Mouse (Mus musculus) spleen, adult 18-20 months (tissue): ENCODE measurements around the gene Ltb4r1.

Experiments
- DNase-seq, 2 experiments: peaks; one replicate each; pipeline ENCODE4 v3.0.0; 2022; ENCODE audit warnings: mixed read lengths in 2 of 2

Gene Ltb4r1

DNA sequence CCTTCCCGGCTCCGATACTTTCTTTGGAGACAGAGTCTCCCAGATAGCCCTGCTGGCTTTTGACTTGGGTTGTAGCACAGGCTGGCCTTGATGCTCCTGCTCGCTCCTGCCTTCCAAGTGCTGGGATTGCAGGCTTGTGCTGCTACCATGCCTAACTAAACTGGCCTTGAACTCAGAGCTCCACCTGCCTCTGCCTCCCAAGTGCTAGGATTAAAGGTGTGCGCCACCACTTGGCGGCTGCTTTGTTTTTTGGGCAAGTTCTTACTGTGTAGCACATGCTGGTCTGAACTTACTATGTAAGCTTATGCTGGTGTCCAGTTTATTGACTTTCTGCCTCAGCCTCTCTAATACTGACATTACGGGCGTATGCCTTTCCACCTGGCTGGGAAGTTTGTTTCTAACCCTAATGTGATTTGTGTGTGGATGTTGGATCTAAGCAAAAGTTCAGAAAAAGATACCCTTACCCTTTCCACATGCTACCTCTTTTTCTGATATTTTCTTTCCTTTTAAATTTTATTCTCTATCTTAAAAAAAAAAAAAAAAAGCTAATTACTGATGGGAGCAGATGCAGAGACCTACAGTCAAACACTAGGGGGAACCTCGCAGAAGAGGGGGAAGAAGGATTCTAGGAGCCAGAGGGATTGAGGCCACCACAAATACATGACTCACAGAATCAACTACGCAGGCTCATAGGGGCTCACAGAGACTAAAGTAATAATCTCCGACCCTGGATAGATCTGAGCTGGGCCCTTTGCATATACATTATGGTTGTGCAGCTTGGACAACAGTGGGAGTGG lies 18.5 kb upstream of the Ltb4r1 start:
- no peak for DNase-seq

DNA sequence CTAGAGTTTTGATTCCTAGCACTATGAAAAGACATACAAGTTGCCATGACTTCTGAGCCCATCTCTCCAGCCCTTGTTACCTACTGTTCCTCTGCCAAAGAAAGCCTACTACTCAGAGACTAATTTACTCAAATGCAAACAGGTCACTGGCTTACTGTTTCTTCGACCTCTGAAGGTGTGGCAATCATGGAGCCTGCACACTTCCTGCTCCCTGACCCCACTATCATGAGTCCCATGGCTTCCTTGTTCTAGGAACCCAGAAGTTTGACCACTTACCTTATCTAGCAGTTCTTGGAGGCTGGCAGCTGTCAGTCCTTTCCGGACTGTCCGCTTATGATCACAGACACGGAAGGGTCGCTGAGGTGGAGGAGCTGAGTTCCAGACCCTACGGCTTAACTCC lies 8.2 kb upstream of the Ltb4r1 start:
- no peak for DNase-seq

DNA sequence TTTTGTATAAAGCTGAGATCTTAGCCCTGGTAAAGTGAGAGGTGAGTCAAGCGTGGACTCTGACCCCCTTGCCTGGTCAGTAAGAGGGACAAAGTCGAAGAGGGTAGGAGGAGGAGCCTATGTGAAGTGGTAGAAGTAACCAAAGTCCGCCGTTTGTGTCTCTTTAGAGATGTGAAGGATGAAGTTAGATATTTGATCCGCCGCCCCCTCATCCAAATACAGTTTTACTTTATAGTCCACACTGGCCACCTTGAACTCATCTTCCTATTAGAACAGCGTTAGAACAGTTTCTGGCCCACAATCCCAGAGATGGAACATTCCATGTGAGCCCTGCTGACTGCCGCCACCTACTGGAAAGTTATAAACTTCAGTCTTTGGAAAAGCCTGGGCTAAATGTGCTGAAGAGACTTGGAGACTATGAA lies 7.4 kb upstream of the Ltb4r1 start, which contains the start of gene Cideb:
Cideb (minus strand) TSS at position 96 of the 422 bp plus-strand sequence.
- no peak for DNase-seq

DNA sequence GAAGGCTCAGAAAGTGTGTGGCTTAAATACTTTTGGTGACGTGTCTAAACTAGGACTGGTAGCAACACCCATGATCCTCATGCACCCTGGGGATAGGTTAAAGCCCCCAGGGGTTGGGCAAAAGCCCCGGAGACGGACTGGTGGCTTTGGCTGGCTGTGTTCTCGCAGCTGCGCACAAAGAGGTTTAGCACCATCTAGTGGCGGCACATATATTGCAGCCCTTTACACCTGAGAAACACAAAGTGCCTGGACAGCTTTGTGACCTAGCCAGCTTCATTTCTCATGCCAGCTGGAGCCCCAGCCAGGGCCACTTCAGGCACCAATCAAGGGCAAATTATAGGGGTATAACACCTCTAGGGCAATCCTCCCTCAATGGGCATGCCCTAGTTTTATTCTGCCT lies 5.6 kb upstream of the Ltb4r1 start:
- peak; percentile 57 to 86 for DNase-seq

DNA sequence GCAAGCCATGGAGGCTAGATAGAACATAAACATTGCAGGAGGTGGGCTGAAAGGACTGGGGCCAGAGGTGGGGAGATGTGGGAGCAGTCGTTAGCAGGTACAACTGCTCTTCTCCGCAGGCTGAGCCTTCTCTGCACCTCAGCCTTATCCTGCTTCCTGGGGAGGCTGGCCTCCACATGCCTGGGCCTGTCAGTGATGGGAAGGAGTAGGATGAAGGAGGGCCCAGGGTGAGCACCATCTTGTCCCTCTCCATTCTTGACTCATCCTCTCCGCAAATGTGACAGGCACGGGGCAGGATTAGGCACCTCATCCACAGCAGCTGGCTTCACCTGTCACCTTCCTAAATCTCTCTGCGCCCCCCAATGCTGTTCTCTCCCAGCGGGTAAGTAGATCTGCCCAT lies 4.6 kb upstream of the Ltb4r1 start, which contains the start of gene Ltb4r2:
Ltb4r2 (plus strand) TSS at position 266 of the 400 bp plus-strand sequence.
- no peak for DNase-seq

DNA sequence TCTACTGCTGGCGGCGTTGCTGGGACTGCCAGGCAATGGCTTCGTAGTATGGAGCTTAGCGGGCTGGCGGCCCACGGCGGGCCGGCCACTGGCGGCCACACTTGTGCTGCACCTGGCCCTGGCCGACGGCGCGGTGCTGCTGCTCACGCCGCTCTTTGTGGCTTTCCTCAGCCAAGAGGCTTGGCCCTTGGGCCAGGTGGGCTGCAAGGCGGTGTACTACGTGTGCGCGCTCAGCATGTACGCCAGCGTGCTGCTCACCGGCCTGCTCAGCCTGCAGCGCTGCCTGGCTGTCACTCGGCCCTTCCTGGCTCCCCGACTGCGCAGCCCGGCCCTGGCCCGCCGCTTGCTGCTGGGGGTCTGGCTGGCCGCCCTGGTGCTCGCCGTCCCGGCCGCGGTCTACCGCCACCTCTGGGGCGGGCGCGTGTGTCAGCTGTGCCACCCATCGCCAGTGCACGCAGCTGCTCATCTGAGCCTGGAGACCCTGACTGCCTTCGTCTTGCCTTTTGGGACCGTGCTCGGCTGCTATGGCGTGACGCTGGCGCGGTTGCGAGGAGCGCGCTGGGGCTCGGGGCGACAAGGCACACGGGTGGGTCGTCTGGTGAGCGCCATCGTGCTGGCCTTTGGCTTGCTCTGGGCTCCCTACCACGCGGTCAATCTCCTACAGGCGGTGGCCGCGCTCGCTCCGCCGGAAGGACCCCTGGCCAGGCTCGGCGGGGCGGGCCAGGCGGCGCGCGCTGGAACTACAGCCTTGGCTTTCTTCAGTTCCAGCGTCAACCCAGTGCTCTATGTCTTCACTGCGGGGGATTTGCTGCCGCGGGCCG lies 3.6 kb upstream of the Ltb4r1 start:
- no peak for DNase-seq

DNA sequence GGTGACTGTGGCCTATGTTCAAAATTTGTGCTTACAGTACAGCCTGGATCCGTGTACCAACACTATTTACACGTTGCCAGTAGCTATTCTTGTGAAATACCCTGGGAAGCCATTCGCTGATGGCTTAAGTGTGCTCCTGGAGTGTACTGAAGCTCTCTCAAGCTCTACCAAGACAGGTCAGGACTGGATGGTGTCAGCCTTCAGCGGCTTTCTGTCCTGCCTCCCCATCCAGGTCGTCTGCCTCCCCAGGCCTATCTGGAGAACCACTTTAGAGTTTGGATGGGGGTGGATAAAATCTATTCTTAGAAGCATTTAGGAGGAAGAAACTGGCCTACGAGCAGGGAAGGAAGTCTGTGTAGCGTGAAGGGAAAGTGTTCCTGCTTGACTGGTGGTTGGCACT lies 2.6 kb upstream of the Ltb4r1 start:
- no peak for DNase-seq

DNA sequence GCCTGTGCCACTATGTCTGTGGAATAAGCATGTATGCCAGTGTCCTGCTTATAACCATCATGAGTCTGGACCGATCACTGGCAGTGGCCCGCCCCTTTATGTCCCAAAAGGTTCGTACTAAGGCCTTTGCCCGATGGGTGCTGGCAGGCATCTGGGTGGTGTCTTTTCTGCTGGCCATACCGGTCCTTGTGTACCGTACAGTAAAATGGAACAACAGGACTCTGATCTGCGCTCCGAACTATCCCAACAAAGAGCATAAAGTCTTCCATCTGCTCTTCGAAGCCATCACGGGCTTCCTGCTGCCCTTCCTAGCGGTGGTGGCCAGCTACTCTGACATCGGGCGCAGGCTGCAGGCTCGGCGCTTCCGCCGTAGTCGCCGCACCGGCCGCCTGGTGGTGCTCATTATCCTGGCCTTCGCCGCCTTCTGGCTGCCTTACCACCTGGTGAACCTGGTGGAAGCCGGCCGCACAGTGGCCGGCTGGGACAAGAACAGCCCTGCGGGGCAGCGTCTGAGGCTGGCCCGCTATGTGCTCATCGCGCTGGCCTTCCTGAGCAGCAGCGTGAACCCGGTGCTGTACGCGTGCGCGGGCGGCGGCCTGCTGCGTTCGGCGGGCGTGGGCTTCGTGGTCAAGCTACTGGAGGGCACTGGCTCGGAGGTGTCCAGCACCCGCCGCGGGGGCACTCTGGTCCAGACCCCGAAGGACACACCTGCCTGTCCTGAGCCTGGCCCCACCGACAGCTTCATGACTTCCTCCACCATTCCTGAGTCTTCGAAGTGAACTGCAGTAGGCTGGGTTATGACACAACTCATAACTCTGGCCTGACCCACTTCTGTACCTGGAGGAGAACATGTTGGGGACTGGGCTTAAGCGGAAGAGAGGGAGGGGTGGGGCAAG lies 2.0 kb downstream of the Ltb4r1 start:
- peak in 1 of 2 experiments; percentile 49 for DNase-seq

DNA sequence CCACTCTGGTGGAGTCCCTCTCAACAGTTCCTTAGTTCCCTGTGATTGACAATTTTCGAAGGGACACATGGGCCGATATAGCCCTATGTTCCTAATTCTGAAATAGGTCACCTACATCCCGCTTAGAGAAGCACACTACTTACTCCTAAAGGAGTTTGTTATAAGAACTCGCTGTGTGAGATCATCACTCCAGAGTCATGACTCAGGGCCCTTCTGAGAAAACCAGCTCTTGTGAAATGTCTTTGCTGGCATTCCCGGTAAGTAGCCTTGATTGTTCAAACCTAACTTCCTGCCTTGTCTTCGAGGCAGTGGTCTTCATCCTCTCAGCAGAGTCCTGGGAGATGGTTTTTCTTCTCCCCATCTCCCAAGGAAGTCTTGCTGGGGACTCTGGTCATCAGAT lies 2.8 kb downstream of the Ltb4r1 start:
- no peak for DNase-seq

DNA sequence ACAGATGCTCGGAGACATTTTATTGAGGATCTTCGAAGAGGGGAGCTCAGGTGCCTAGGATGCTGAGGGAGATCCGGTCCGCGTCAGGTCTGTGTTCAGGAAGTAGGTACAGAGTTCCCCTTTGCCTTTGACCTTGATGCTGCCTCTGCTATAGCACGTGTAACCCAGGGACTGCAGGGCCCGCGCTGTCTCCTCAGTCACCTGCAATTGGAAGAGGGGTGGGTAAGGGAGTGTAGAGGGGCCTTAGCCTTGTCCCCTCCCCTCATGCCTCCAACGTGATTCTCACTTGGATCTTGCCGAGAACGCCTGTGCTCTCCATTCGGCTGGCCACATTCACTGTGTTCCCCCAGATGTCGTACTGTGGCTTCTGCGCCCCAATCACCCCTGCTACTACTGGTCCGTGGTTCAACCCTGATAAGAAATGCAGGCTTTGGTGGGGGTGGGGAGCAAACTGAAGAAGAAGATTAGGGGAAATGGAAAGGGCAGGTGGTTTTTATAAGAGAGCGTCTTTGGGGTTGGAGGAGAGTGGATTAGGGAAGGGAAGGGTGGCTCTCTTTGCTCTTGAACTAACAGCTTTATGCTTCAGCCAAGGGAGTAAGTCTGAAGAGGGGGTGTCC lies 3.4 kb downstream of the Ltb4r1 start:
- no peak for DNase-seq

DNA sequence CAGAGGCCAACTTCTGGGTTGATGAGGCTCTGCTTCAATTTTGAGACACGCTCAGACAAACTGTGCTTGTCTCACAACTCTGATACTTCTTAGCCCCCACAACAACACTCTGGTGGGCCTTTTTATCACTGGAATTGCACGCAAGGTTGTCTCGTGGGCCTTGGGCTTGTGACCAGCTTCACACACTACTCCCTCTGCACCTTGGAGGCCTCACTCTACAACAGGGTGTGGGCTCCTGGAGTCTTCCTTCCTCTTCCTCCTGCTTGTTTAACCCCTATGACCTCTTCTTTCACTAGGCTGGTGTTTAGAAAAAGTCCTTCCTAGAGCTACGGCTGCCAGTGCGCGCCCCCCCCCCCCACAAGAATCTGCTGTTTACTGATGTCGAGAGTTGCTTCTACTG lies 10.9 kb downstream of the Ltb4r1 start:
- DNase-seq, result no peak

DNA sequence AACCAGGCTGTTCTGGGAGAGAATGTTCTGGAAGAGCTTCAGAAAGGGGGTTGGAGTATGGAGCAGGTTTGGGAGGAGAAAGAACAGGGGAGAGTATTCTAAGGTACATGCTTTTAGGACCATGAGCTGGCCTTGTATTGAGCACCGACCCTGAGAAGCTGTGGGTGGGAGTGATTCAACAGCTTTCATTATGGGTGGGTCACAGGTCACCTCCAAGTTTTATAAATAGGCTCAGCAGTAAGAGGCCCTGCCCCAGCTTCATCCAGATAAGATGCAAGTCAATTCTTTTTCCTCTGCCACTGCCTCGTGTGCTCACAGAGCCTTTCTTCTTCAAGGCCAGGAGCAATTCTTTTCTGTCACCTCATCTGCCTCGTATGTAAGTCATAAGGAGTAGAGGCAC lies 11.4 kb downstream of the Ltb4r1 start:
- no peak for DNase-seq

DNA sequence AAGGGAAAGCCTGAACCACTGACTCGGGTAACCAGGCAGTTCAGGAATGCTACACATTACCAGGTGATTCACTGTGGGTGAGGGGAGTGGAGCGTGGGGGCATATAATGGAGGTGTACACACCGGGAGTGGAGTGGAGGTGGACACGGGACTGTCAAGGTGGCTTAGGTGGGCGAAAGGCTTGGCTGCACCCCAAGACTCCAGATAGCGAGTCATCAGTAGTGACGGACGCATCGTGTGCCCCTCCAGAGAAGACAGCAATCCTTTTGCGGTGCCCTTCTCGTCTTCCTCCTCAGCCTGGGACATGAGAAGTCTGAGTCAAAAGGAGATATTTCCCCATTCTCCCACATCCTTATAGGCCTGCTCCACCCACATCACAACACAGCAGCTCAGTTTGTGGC lies 12.0 kb downstream of the Ltb4r1 start:
- no peak for DNase-seq

DNA sequence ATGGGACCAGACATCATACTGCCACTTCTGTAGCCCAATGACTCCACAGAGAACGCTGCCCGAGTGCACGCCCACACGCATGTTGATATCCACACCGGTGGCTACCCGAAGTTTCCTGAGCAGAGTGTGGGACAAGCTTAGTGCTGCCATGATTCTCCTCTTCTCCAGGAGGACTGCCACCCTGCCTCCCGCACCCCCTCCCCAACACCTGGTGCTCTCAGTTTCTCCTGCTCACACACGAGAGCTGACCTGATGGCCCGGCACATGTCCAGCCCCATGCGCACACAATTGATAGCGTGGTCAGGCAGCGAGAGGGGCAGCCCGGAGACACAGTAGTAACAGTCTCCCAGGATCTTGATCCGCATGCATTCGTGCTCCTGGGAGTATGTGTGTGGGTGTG lies 12.9 kb downstream of the Ltb4r1 start:
- DNase-seq, result no peak

DNA sequence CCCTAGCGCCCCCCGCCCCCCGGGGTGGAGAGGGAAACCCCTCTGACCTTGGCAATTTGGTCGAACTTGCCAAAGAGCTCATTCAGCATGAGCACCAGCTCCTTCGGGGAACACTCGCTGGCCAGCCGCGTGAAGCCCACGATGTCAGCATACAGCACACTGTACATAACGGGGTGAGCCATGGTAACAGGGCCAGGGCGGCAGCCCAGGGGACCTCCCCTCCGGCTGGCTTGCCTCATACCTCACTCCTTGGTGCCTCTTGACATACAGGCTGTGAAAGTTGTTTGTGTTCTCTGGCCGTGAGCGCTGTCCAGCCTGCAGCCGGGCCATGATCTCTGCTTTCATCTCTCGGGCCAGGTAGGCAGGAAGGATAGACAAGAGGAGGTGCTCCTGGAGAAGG lies 13.9 kb downstream of the Ltb4r1 start:
- peak in 1 of 2 experiments; percentile 0 for DNase-seq

DNA sequence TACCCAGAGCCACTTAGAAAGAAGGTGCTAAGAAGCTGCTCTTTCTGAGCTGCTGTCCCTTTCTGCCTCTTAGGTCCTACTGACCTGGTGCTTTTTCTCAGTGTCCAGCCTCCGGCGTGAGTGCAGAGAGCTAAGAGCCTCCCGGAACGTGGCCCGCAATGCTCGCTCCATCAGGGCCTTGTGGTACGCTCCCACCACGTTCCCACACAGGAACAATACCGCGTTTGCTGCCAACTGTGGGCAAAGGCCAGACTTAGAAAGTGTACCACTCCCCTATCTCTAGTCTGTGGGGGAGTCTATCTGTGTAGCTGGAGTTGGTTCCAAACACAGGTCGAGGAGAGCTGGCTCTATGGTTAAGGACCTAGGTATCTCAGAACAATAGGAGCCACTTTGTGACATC lies 15.0 kb downstream of the Ltb4r1 start:
- peak in 1 of 2 experiments; percentile 2 for DNase-seq

DNA sequence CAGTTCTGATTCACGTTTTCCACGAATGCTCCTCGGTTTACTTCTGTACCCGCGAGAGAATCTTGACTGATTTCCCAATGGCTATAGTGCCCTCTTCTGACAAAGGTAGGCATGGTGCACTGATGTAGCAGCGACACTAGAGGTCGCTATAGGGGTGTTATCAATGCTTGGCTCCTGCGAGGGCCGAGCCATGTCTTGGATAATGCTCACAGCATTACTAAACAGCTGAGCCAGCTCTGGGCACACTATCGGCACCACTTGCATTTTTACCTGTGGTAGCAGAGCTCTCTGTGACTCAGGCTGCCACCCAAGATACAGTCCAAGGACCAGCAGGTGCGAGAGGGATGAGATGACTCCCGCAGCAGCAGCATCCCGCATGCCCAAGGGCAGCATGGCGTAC lies 15.5 kb downstream of the Ltb4r1 start:
- peak in 1 of 2 experiments; percentile 34 for DNase-seq

DNA sequence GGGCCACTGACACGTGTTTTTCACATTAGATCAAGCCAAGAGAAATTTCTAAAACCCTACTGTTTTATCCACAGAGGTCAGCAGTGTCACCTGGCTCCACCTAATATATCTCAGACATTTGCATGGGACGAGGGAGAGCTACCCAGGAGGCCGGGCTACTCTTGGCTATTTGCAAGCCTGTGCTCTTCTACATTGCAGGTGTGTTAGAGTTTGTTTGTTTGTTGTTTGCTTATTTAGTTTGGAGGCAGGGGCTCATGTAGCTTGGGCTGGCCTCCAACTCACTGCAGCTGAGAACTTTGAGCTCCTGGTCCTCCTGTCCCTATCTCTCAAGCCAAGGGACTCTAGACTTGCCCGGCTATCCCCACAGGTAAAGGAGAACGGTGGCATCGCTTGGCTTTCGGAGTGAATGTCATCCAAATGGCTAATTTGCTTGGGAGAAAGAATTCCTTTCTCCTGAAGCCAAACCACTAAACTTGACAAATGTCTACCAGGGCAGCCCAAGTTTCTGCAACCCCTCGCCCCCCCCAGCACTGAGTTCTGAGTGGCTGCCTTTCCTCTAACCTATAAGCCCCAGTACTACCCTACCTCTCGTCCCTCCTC lies 16.7 kb downstream of the Ltb4r1 start:
- peak in 1 of 2 experiments; percentile 0 for DNase-seq

DNA sequence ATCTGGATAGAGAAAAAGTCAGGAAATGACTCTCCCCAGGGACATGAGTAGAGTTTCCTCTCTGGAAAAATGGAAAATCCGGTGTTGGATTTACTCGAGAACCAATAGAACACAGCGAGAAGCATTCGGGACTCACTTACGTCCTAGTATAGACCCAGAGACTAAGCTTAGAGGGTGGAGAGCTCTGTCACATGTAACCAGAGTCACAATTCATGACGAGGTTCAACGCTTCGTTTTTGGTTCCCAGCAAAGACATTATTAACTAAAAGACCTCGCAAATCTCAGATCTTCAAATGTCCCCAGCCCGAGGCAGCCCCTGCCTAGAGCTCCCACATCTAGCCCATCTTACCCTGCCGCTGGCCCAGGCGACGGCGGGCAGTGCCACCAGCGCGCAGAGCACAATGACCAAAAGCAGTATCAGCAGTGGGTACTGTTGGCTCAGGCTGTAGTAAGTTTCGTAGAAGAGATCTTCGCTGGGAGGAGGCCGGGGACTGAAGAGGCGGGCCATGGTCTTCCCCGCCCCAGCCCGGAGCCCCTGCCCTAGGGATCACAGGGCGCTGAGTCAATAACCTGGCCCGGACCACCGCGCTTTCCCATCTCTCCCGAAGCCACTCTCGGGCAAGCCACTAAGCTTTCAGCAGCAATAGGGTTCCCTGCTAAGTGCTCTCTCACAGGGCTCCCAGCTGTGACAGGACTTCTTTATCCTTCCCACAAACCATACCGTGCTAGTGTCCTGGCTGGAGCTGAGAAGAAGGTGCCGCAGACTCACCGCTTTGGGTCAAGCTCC lies 17.6 kb downstream of the Ltb4r1 start:
- peak in 1 of 2 experiments; percentile 1 for DNase-seq

DNA sequence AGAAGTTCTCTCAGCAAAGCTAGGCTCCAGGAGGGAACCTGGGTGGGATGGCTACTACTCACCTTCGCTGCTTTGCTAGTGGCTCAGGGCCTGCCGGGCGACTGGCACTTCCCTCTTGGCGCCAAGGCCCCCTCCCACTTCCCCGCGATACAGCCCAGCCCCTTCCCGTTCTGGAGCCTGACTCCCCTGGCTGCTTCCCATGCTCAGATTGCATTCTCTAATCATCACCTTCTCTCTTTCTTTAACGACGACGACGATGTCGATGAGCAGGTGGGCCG lies 18.1 kb downstream of the Ltb4r1 start, which contains the start of gene Adcy4:
Adcy4 (minus strand) TSS at position 138 of the 278 bp plus-strand sequence.
- DNase-seq, result peak in 1 of 2 experiments; percentile 2

DNA sequence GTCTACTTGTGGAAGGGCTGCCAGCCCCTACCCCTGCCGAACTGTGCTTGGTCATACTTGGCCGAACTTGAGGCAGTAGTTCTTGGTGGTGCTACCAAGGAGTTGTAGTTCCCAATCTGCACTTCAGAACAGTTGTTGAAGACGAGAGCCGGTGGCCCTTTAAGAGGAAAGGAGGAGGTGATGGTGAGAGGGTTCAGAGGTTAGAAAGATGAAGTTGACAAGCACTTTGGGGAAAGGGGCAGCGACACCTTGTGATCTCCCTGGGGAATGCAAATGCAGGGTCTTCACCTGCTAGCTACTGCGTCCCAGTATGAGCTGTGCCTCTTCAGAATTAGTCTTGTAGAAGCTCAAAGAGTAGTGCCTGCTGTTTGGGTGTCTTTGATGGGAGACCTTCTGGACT lies 19.4 kb downstream of the Ltb4r1 start:
- no peak for DNase-seq
